Mouse (Mus musculus) cerebellum, adult 18-20 months (tissue): Measurements from ENCODE around the gene Gm21974.
A peak's percentile ranks its signal among the peaks of the same experiment; 100 is the strongest.
"Not testable (repeated sequence)": the region's sequence is repeated elsewhere in the genome, so short reads cannot be mapped to it uniquely, and the experiment has no call there.

Experiments
- DNase-seq, 2 experiments: peaks; one replicate each; pipeline ENCODE4 v3.0.0; 2021

Gm21974 gene

GRCm38 (mm10) chr7:127912938-127913337, 17.7 kb upstream of the Gm21974 start:
- DNase-seq: no peak

GRCm38 (mm10) chr7:127912190-127912871, 17.1 kb upstream of the Gm21974 start, which contains the start of gene Kat8:
Gene Kat8, plus strand, starts transcription at chr7:127912516.
- peak; percentile 86 to 92 for DNase-seq

GRCm38 (mm10) chr7:127908656-127909055, 13.4 kb upstream of the Gm21974 start:
- DNase-seq: no peak

GRCm38 (mm10) chr7:127907939-127908338, 12.7 kb upstream of the Gm21974 start:
- no peak for DNase-seq

GRCm38 (mm10) chr7:127903971-127904796, 8.9 kb upstream of the Gm21974 start, which contains the start of gene Bckdk:
Gene Bckdk, plus strand, starts transcription at chr7:127904082.
- DNase-seq: peak; percentile 79 to 86

- no peak for DNase-seq
Observed at GRCm38 (mm10) chr7:127901772-127902171, 6.5 kb upstream of the Gm21974 start.

- no peak for DNase-seq
Observed at GRCm38 (mm10) chr7:127899997-127900396, 4.7 kb upstream of the Gm21974 start.

- no peak for DNase-seq
Observed at GRCm38 (mm10) chr7:127898179-127898956, 3.1 kb upstream of the Gm21974 start.

GRCm38 (mm10) chr7:127897542-127897941, 2.3 kb upstream of the Gm21974 start:
- no peak for DNase-seq

- DNase-seq: peak; percentile 74 to 76
Observed at GRCm38 (mm10) chr7:127896384-127896783, 1.1 kb upstream of the Gm21974 start.

- not testable (repeated sequence) for DNase-seq
Observed at GRCm38 (mm10) chr7:127895891-127896290, 637 bp upstream of the Gm21974 start.

- no peak for DNase-seq
Observed at GRCm38 (mm10) chr7:127894480-127894879, 774 bp downstream of the Gm21974 start.

- DNase-seq: no peak
Observed at GRCm38 (mm10) chr7:127890798-127891197, 4.5 kb downstream of the Gm21974 start, which contains the start of gene Prss53. Gene Prss53, minus strand, starts transcription at chr7:127890970.

- DNase-seq: no peak
Observed at GRCm38 (mm10) chr7:127888821-127889220, 6.4 kb downstream of the Gm21974 start.

- no peak for DNase-seq
Observed at GRCm38 (mm10) chr7:127887781-127888180, 7.5 kb downstream of the Gm21974 start.

GRCm38 (mm10) chr7:127887191-127887590, 8.1 kb downstream of the Gm21974 start:
- DNase-seq: no peak

- no peak for DNase-seq
Observed at GRCm38 (mm10) chr7:127886551-127886950, 8.7 kb downstream of the Gm21974 start.

- DNase-seq: peak in 1 of 2 experiments; percentile 30
Observed at GRCm38 (mm10) chr7:127885951-127886350, 9.3 kb downstream of the Gm21974 start.

GRCm38 (mm10) chr7:127880431-127880830, 14.8 kb downstream of the Gm21974 start:
- DNase-seq: no peak

GRCm38 (mm10) chr7:127879301-127879700, 16.0 kb downstream of the Gm21974 start:
- no peak for DNase-seq

GRCm38 (mm10) chr7:127876467-127877348, 18.5 kb downstream of the Gm21974 start, which contains the start of gene Zfp668:
Gene Zfp668, minus strand, starts transcription at chr7:127876828.
- DNase-seq: peak; percentile 89 to 91

- peak in 1 of 2 experiments; percentile 72 for DNase-seq
Observed at GRCm38 (mm10) chr7:127876041-127876466, 19.2 kb downstream of the Gm21974 start, which contains the start of gene Zfp646. Gene Zfp646, plus strand, starts transcription at chr7:127876221.
